Mouse (Mus musculus) G1E (cell line): ENCODE measurements around the gene Dydc2. TPM values are rescaled to one million over a fixed set of nuclear protein-coding genes. Genes with fewer than 3 reads are reported as not detected.

ENCODE experiments used
- ATAC-seq: 2 replicates; pipeline ENCODE4 v1.8.0; 2016; ENCODE audit warnings: mild to moderate bottlenecking; ENCODE audit not compliant: insufficient number of reproducible peaks, poor library complexity, low FRiP score, severe bottlenecking; ENCODE audit errors: extremely low read depth
- DNase-seq: peaks from one replicate; pipeline ENCODE4 v3.0.0; 2012; ENCODE audit warnings: low spot score
- H3K27me3 ChIP-seq: 2 replicates; pipeline ENCODE4 v1.6.1; 2012; ENCODE audit warnings: mild to moderate bottlenecking, low read length, inconsistent platforms; ENCODE audit not compliant: insufficient read depth
- H3K36me3 ChIP-seq: replicated peaks from 2 replicates; pipeline ENCODE3; 2012; ENCODE audit warnings: mild to moderate bottlenecking, inconsistent platforms
- H3K4me1 ChIP-seq: 2 replicates; pipeline ENCODE4 v1.6.1; 2012; ENCODE audit warnings: low read depth, low read length, inconsistent platforms, mixed read lengths; ENCODE audit not compliant: insufficient read depth
- H3K4me3 ChIP-seq: 2 replicates; pipeline ENCODE4 v1.5.1; 2012; ENCODE audit warnings: low read depth, mild to moderate bottlenecking, inconsistent platforms, low read length, moderate library complexity, mixed read lengths
- H3K9me3 ChIP-seq: replicated peaks from 2 replicates; pipeline ENCODE4 v1.6.1; 2012; ENCODE audit warnings: inconsistent platforms
- CTCF ChIP-seq: IDR thresholded peaks from 2 replicates; pipeline ENCODE4 v1.5.1; 2012; ENCODE audit warnings: low read depth, low read length, inconsistent platforms, mixed read lengths
- GATA1 ChIP-seq: IDR thresholded peaks from 2 replicates; pipeline ENCODE4 v1.6.1; 2012; ENCODE audit warnings: borderline replicate concordance, low read length, inconsistent platforms, mixed read lengths
- GATA2 ChIP-seq: IDR thresholded peaks from 2 replicates; pipeline ENCODE4 v1.6.1; 2012; ENCODE audit warnings: low read depth, low read length, inconsistent platforms, borderline replicate concordance
- POLR2AphosphoS5 ChIP-seq: IDR thresholded peaks from 2 replicates; pipeline ENCODE4 v1.6.1; 2012; ENCODE audit warnings: low read depth, low read length, inconsistent platforms; ENCODE audit not compliant: insufficient replicate concordance
- TAL1 ChIP-seq: conservative IDR thresholded peaks from 2 replicates; pipeline ENCODE4 v1.6.1; 2012; ENCODE audit warnings: low read depth, low read length, inconsistent platforms, mixed read lengths
- polyA plus RNA-seq: library from polyadenylated mRNA; stranded (reverse); fragments of >175 nt; gene quantifications from 2 replicates; pipeline ENCODE4 v1.2.3, GENCODE M21; 2012
- total RNA-seq, 2 experiments: library from RNA; stranded (forward) in 1 of 2; stranded (reverse) in 1 of 2; fragments of 200-1000 nt in 1 of 2; fragments of >200 nt in 1 of 2; fragmentation: Nextera tagmentation in 1 of 2; gene quantifications; 2 replicates each; pipeline ENCODE4 v1.2.3; 2014 to 2017

Dydc2 gene
- total and polyA plus RNA-seq, 3 experiments: not detected

GRCm38 (mm10) chr14:41050471-41050870 is 18.5 kb downstream of the Dydc2 start:
- Histone ChIP-seq H3K4me3 (no peak overlapping the region), H3K9me3 (no peaks in the 10 kb centered on the region), H3K36me3 (no peaks in the 10 kb centered on the region), H3K27me3 (peaks cover 4% of the 10 kb centered on the region; the same call in 1 of the 2 replicates), H3K4me1 (peaks cover 4% of the 10 kb centered on the region; the same call in 1 of the 2 replicates)
- DNase-seq (no peak), ATAC-seq (no peak)
- TF ChIP-seq TAL1: no peak
- no peak for TF ChIP-seq GATA2
- no peak for TF ChIP-seq GATA1
- no peak for TF ChIP-seq POLR2AphosphoS5
- no peak for TF ChIP-seq CTCF

- TF ChIP-seq CTCF (no peak), GATA1 (no peak), POLR2AphosphoS5 (no peak), TAL1 (no peak), GATA2 (no peak)
- H3K4me1 ChIP-seq: peaks cover 4% of the 10 kb centered on the region; the same call in 1 of the 2 replicates
- H3K9me3 ChIP-seq: no peaks in the 10 kb centered on the region
- H3K4me3 ChIP-seq: no peak overlapping the region
- H3K36me3 ChIP-seq: no peaks in the 10 kb centered on the region
- DNase-seq: no peak
- H3K27me3 ChIP-seq: peaks cover 4% of the 10 kb centered on the region; the same call in 1 of the 2 replicates
- ATAC-seq: no peak
Observed at GRCm38 (mm10) chr14:41047402-41047801, 21.6 kb downstream of the Dydc2 start.

- H3K27me3 ChIP-seq: peaks cover 15% of the 10 kb centered on the region
- H3K4me3 ChIP-seq: no peak overlapping the region
- H3K4me1 ChIP-seq: peaks cover 16% of the 10 kb centered on the region
- no peak for TF ChIP-seq GATA1
- peak; percentile 96 for TF ChIP-seq CTCF
- no peak for TF ChIP-seq POLR2AphosphoS5
- no peak for TF ChIP-seq TAL1
- no peaks in the 10 kb centered on the region for H3K36me3 ChIP-seq
- peak; percentile 51 for DNase-seq
- no peaks in the 10 kb centered on the region for H3K9me3 ChIP-seq
- peak; percentile 34; the same call in 1 of the 2 replicates for ATAC-seq
Observed at GRCm38 (mm10) chr14:41035146-41035798, 33.7 kb downstream of the Dydc2 start.

- H3K27me3 ChIP-seq: peaks cover 13% of the 10 kb centered on the region
- DNase-seq (peak; percentile 28), ATAC-seq (no peak)
- H3K9me3 ChIP-seq: no peaks in the 10 kb centered on the region
- TF ChIP-seq POLR2AphosphoS5: no peak
- peak; percentile 33; the same call in 1 of the 2 replicates for TF ChIP-seq CTCF
- TF ChIP-seq GATA1: no peak
- H3K4me1 ChIP-seq: peaks cover 20% of the 10 kb centered on the region
- H3K4me3 ChIP-seq: no peak overlapping the region
- H3K36me3 ChIP-seq: no peaks in the 10 kb centered on the region
Observed at GRCm38 (mm10) chr14:41033135-41034110, 35.6 kb downstream of the Dydc2 start.

GRCm38 (mm10) chr14:41030989-41031513 is 38.0 kb downstream of the Dydc2 start:
- no peak for DNase-seq
- Histone ChIP-seq H3K36me3 (no peaks in the 10 kb centered on the region), H3K4me3 (no peak overlapping the region), H3K27me3 (peaks cover 4% of the 10 kb centered on the region; the same call in 1 of the 2 replicates), H3K4me1 (peaks cover 43% of the 10 kb centered on the region), H3K9me3 (no peaks in the 10 kb centered on the region)
- no peak for ATAC-seq
- TF ChIP-seq GATA1 (no peak), POLR2AphosphoS5 (no peak), TAL1 (no peak), CTCF (no peak), GATA2 (no peak)

GRCm38 (mm10) chr14:41029303-41029702 is 39.7 kb downstream of the Dydc2 start:
- H3K4me3 ChIP-seq: no peak overlapping the region
- H3K4me1 ChIP-seq: peaks cover 57% of the 10 kb centered on the region
- H3K36me3 ChIP-seq: no peaks in the 10 kb centered on the region
- no peaks in the 10 kb centered on the region for H3K9me3 ChIP-seq
- ATAC-seq: no peak
- no peak for DNase-seq
- H3K27me3 ChIP-seq: no peaks in the 10 kb centered on the region
- TF ChIP-seq CTCF (no peak), TAL1 (no peak), POLR2AphosphoS5 (no peak), GATA2 (no peak), GATA1 (no peak)
